Mouse (Mus musculus): ENCODE measurements around the gene Atp5c1.

DNA sequence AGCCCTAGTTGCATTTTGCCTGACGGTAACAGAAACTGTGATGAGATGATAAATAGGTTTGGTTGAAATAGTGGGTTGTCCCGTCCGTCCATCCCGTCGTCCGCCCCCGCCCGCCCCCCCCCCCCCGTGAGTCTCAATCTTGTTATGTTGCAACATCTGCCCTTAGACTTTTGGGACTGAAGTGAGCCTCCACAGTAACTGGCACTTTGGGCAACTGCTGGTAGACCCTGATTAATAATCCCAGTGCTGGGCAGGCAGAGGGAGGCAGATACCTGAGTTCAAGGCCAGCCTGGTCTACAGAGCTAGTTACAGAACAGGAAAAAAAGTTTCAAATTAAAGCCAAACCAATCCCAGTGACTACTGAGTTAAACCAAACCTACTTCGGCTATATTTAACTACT is 30.9 kb downstream of the Atp5c1 start:
- TF ChIP-seq POLR2A (IDR thresholded peaks at IDR 0.05; ENCODE audit: low read depth, low read length) (no peak), CTCF (IDR thresholded peaks at IDR 0.05; ENCODE audit: extremely low read depth, insufficient read depth, insufficient read length, insufficient replicate concordance) (no peak)
